In the genomic region with DNA sequence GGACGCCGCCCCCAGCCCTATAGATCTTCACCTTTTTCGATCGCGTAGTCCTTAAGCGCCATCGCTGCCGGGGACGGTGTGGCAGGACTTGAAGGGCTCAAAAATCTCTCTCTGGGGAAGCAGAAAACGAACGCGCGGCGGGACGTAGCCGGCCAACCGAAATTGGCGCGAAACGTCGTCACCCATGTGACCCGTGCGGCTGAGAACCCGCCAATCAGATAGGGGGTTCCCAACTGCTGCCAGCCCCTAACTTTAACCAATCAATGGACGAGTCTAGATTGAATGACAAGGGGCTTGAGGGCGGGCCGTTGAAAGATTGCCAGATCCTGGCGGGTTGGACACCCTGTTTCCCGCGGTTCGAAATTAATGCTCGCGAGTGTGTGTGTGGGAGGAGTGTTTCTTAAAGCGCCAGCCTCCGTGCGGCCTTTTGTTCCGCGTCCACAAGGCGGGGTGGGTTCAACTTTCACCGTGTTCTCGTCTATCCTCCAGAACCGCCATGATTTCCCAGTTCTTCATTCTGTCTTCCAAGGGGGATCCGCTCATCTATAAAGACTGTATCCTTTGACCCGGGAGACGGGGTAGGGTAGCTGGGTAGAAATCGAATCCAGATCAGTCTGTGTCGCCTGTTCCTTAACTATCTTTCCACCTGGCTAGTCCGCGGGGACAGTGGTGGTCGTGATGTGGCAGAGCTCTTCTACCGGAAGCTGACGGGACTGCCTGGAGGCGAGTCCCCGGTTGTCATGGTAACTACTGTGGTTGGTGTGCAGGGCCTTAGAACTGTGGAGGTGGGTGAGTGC, we compare ENCODE assay signal across 8 mouse cellular contexts. TPM values are rescaled to one million over a fixed set of nuclear protein-coding genes. Genes with fewer than 3 reads are reported as not detected.
DNase-seq lines count a peak whose midpoint lies in the region; ATAC-seq lines count a peak whose summit lies in the region.

A gene (plus strand): TSS at position 308 of the 797 bp plus-strand sequence.
A gene (minus strand): TSS at position 728 of the 797 bp plus-strand sequence.

- peaks cover 14% of the 10 kb centered on the region for H3K4me1 ChIP-seq in forebrain, embryonic 14.5 days (ENCODE audit: control insufficient read depth, insufficient read depth, low read length)
- peaks cover 38% of the 10 kb centered on the region for H3K4me1 ChIP-seq in neural tube, embryonic 15.5 days

- H3K9me3 ChIP-seq in forebrain, embryonic 14.5 days (replicated peaks; ENCODE audit: control insufficient read depth, low read length): no peaks in the 10 kb centered on the region
- no peaks in the 10 kb centered on the region for H3K9me3 ChIP-seq in neural tube, embryonic 15.5 days (replicated peaks)

- peak within 1 kb of the TSS; percentile 75 for H3K4me3 ChIP-seq in forebrain, embryonic 14.5 days (ENCODE audit: low read depth, low read length)
- peak within 1 kb of the TSS; percentile 76 for H3K4me3 ChIP-seq in neural tube, embryonic 15.5 days (replicated peaks)

- H3K4me2 ChIP-seq in forebrain, embryonic 14.5 days (ENCODE audit: low read length): peak within 1 kb of the TSS; percentile 88
- H3K4me2 ChIP-seq in neural tube, embryonic 15.5 days: peak within 1 kb of the TSS; percentile 94

- WGBS in forebrain, embryonic 14.5 days: under 1% methylated on average over 54 of the region's 54 CpGs
- under 1% methylated on average over 54 of the region's 54 CpGs for WGBS in neural tube, embryonic 15.5 days

- ATAC-seq in forebrain, embryonic 14.5 days: peak; percentile 94
- ATAC-seq in neural tube, embryonic 15.5 days (ENCODE audit: low FRiP score): peak; percentile 96

- no peaks in the 10 kb centered on the region for H3K27me3 ChIP-seq in forebrain, embryonic 14.5 days (replicated peaks; ENCODE audit: control insufficient read depth, insufficient read depth, low read length)
- H3K27me3 ChIP-seq in neural tube, embryonic 15.5 days (replicated peaks): no peaks in the 10 kb centered on the region

- intact Hi-C loops in heart, postnatal 14 days (cut with DNase I): no loop called here

- H3K9ac ChIP-seq in forebrain, embryonic 14.5 days (ENCODE audit: low read length): peak within 1 kb of the TSS; percentile 77
- peak within 1 kb of the TSS; percentile 60 for H3K9ac ChIP-seq in neural tube, embryonic 15.5 days (replicated peaks)

- H3K27ac ChIP-seq in forebrain, embryonic 14.5 days (ENCODE audit: low read depth, low read length): peak within 1 kb of the TSS; percentile 93
- peak within 1 kb of the TSS; percentile 92 for H3K27ac ChIP-seq in neural tube, embryonic 15.5 days (replicated peaks)

- DNase-seq in ES-CJ7 (ENCODE audit: low read depth, low spot score): peak; percentile 98
- peak; percentile 98 for DNase-seq in cerebellum, adult 11 months
- peak; percentile 99 for DNase-seq in forebrain, embryonic 14.5 days (ENCODE audit: low spot score)
- peak; percentile 97 to 98 for DNase-seq in heart, postnatal 14 days
- DNase-seq in layer of hippocampus, adult 11-12 months (ENCODE audit: low spot score): peak; percentile 98
- DNase-seq in lung, adult 18-20 months: peak; percentile 99
- DNase-seq in testis, postnatal 14 days (ENCODE audit: low spot score): peak; percentile 96

- H3K36me3 ChIP-seq in forebrain, embryonic 14.5 days (ENCODE audit: control insufficient read depth, insufficient read depth, low read length): peaks cover 53% of the 10 kb centered on the region
- H3K36me3 ChIP-seq in neural tube, embryonic 15.5 days: peaks cover 44% of the 10 kb centered on the region

RNA-seq across cellular contexts. Expression of the first gene that starts in this region (rescaled TPM):
- polyA plus RNA-seq in forebrain, embryonic 14.5 days (2014; fragmentation: Nextera tagmentation; extraction: Ambion mirVana): 16.4 and 17.0 TPM in 2 replicates
- total RNA-seq in heart, postnatal 14 days (2021): 10 to 100 TPM in 1 of 2 experiments, 1 to 10 TPM in 1; 9.2 to 10.9 TPM
- polyA plus RNA-seq in neural tube, embryonic 15.5 days (2015; fragmentation: Nextera tagmentation; extraction: Ambion mirVana): 22.8 and 23.0 TPM in 2 replicates

RNA-seq across cellular contexts. Expression of the second gene that starts in this region (rescaled TPM):
- 176 and 181 TPM in 2 replicates for polyA plus RNA-seq in forebrain, embryonic 14.5 days (2014; fragmentation: Nextera tagmentation; extraction: Ambion mirVana)
- 10 to 100 TPM; 13.0 to 19.2 TPM for total RNA-seq in heart, postnatal 14 days (2021)
- 62.9 and 99.9 TPM in 2 replicates for polyA plus RNA-seq in neural tube, embryonic 15.5 days (2015; fragmentation: Nextera tagmentation; extraction: Ambion mirVana)

Comparison
In these comparisons a context has a peak if more than half of its experiments do, and no peak if none do; other contexts are left out.
1. Peak in every context shown above with its lines: DNase-seq, ATAC-seq, H3K4me3 ChIP-seq and H3K27ac ChIP-seq.